Mouse (Mus musculus) myocyte (in vitro differentiated cells): ENCODE data around the gene Myb.

Experiments
- CEBPB ChIP-seq: IDR thresholded peaks from 2 replicates; pipeline ENCODE4 v1.6.1; 2011; ENCODE audit warnings: mild to moderate bottlenecking, moderate library complexity; ENCODE audit not compliant: poor library complexity, insufficient read depth, severe bottlenecking
- E2F4 ChIP-seq: IDR thresholded peaks from one replicate; pipeline ENCODE4 v1.6.1; 2011; ENCODE audit warnings: mild to moderate bottlenecking, control low read depth, moderate library complexity; ENCODE audit not compliant: insufficient read depth
- MAX ChIP-seq: IDR thresholded peaks from one replicate; pipeline ENCODE4 v1.6.1; 2011; ENCODE audit warnings: low read depth, mild to moderate bottlenecking, control low read depth
- MYOG ChIP-seq, 3 experiments: IDR thresholded peaks; one replicate each; pipeline ENCODE4 v1.6.1; 2011; ENCODE audit warnings: control low read depth in 2 of 3, low read depth in 2 of 3, mild to moderate bottlenecking in 2 of 3; ENCODE audit not compliant: insufficient read length in 2 of 3, control insufficient read depth in 1 of 3, insufficient read depth in 1 of 3
- POLR2A ChIP-seq: IDR thresholded peaks from one replicate; pipeline ENCODE4 v1.6.1; 2011; ENCODE audit warnings: low read depth, mild to moderate bottlenecking, control low read depth, moderate library complexity; ENCODE audit not compliant: insufficient read length
- REST ChIP-seq: IDR thresholded peaks from one replicate; pipeline ENCODE4 v1.6.1; 2011; ENCODE audit warnings: mild to moderate bottlenecking, control low read depth, moderate library complexity; ENCODE audit not compliant: insufficient read depth, insufficient read length
- TCF12 ChIP-seq: IDR thresholded peaks from one replicate; pipeline ENCODE4 v1.6.1; 2011; ENCODE audit warnings: mild to moderate bottlenecking, control low read depth; ENCODE audit not compliant: poor library complexity, insufficient read depth, severe bottlenecking
- TCF3 ChIP-seq: IDR thresholded peaks from one replicate; pipeline ENCODE4 v1.6.1; 2011; ENCODE audit warnings: low read depth, control low read depth; ENCODE audit not compliant: insufficient read length
- USF1 ChIP-seq: IDR thresholded peaks from one replicate; pipeline ENCODE4 v1.6.1; 2011; ENCODE audit warnings: low read depth, mild to moderate bottlenecking, control low read depth, moderate library complexity

DNA sequence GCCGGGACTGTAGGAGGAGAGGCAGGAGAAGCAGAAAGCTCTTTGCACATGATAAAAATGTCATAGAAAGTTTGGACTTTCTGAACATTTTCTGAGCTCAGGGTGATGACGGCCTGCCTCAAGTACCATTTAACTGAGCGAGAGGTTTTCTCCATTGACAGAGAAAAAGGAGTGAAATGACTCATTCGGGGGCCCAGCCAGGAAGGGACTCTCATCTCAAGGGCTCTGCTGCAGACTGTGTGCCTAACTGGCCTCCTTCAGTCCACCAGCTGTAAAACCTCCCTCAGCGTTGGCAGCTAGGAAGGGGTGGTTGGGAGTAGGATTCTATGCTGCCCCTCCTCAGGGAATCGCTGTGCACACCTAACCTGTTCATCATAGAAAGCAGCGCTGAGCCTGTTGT lies 61.3 kb downstream of the Myb start:
- TF ChIP-seq POLR2A (no peak), MAX (no peak), E2F4 (no peak), USF1 (no peak), TCF12 (no peak), REST (no peak), MYOG (IDR thresholded peaks at IDR 0.05; ENCODE audit: control insufficient read depth in 1 of 3, insufficient read depth in 1 of 3, insufficient read length in 2 of 3, low read depth in 2 of 3) (no peak), CEBPB (no peak), TCF3 (no peak)
